Mouse (Mus musculus) megakaryocyte, embryonic 14.5 days (primary cell): ENCODE data around the gene Cct4.

ENCODE experiments used
- FLI1 ChIP-seq: IDR thresholded peaks from 2 replicates; pipeline ENCODE4 v1.6.1; 2012; ENCODE audit warnings: low read length, inconsistent platforms, mixed read lengths
- GATA1 ChIP-seq: IDR thresholded peaks from 3 replicates; pipeline ENCODE4 v1.6.1; 2012; ENCODE audit warnings: mixed read lengths, low read length, inconsistent platforms, borderline replicate concordance

DNA sequence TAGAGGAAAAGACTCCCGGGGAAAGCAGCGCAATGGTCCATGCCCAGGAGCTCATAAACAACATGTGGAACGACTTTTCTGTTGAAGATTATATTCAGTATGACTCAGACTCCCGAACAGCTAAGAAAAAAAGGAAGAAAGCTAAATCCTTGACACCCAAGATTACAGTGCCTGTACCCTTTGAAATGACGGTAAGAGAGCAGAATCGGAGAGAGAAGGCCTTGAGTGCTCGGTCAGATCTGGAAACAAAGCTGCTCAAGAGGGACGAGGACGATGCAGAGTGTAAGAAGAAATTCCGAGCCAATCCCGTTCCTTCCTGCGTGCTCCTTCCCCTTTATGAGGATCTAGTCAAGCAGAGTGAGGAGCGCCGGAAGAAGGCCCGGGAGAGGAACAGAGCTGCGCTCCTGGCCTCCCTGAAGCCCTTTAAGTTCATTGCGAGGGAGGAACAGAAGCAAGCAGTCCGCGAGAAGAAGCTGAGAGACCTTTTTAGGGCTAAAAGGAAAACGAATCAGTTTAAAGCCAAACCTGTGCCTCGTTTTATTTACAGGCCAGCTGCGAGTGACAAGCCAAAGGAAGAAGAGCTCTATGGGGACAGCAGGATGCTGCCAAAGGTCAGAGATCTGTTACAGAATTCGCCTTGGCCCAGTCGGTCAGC lies 29.9 kb downstream of the Cct4 start:
- TF ChIP-seq GATA1 = no peak
- no peak for TF ChIP-seq FLI1
